ENCODE assay signal across 8 mouse cellular contexts in the genomic region with DNA sequence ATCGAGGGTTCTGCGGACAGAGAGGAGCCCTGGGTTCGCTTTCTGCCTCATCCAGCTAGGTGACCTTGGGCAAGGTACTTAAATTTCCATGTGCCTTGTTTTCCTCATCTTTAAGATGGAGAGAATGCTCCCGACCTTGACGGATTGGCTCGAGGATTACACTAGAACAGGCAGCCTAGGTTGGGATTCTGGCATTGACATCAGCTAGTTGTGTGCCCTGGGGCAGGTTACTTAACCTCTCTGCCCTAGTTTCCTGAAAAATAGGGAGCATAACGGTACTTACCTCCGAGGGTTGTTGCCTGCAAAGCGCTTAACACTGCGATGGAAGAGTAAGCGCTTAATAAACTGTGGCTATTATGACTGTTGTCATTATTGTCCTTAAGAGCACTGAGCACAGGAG. TPM values are rescaled to one million over a fixed set of nuclear protein-coding genes. Genes with fewer than 3 reads are reported as not detected.
DNase-seq lines count a peak whose midpoint lies in the region; ATAC-seq and TF ChIP-seq lines count a peak whose summit lies in the region.

No protein-coding gene starts in this region.

- peak overlapping the region; percentile 100 for H3K4me2 ChIP-seq in heart, embryonic 13.5 days
- H3K4me2 ChIP-seq in liver, embryonic 14.5 days (ENCODE audit: low read depth), result peak overlapping the region; percentile 73

- peak overlapping the region; percentile 71 for H3K4me3 ChIP-seq in heart, embryonic 13.5 days
- peak overlapping the region; percentile 31 for H3K4me3 ChIP-seq in C2C12 (ENCODE audit: insufficient read depth, poor library complexity, severe bottlenecking)
- H3K4me3 ChIP-seq in forebrain, embryonic 10.5 days, result peak overlapping the region; percentile 72
- peak overlapping the region; percentile 35 to 43; a peak in 3 of 4 replicates for H3K4me3 ChIP-seq in liver, embryonic 14.5 days (ENCODE audit: insufficient read depth in 1 of 2, low read depth in 2 of 2, low read length in 2 of 2)

- peaks cover 32% of the 10 kb centered on the region for H3K4me1 ChIP-seq in heart, embryonic 13.5 days
- peaks cover 38% of the 10 kb centered on the region for H3K4me1 ChIP-seq in forebrain, embryonic 10.5 days
- peaks cover 4 to 13% of the 10 kb centered on the region in 2 experiments for H3K4me1 ChIP-seq in liver, embryonic 14.5 days (replicated peaks; ENCODE audit: control insufficient read depth in 2 of 2, insufficient read depth in 2 of 2, low read length in 1 of 2)

- H3K79me2 ChIP-seq in C2C12 (ENCODE audit: control insufficient read depth, insufficient read depth), result no peaks in the 10 kb centered on the region

- DNase-seq in heart, postnatal 10 days, result no peak
- no peak for DNase-seq in forebrain, embryonic 10.5 days (ENCODE audit: extremely low spot score, low spot score)
- no peak for DNase-seq in liver, embryonic 14.5 days (ENCODE audit: low read depth in 3 of 3, low spot score in 3 of 3)
- DNase-seq in T-cell, adult 2 months (ENCODE audit: low spot score), result no peak
- no peak for DNase-seq in c-Kit-positive CD71-positive TER-119-positive erythroid progenitor cells, embryonic 14.5 days (ENCODE audit: low spot score)
- no peak for DNase-seq in cerebellum, postnatal 14 days

- no peak for TF ChIP-seq EP300 in liver, embryonic 14.5 days (IDR thresholded peaks at IDR 0.05; ENCODE audit: low read depth)

- H3K27me3 ChIP-seq in heart, embryonic 13.5 days (replicated peaks), result peaks cover 58% of the 10 kb centered on the region
- no peaks in the 10 kb centered on the region for H3K27me3 ChIP-seq in C2C12 (ENCODE audit: control insufficient read depth, insufficient read depth, insufficient read length)
- peaks cover 91% of the 10 kb centered on the region for H3K27me3 ChIP-seq in forebrain, embryonic 10.5 days (ENCODE audit: poor library complexity, severe bottlenecking)
- H3K27me3 ChIP-seq in liver, embryonic 14.5 days (ENCODE audit: control insufficient read depth, insufficient read depth, low read length), result peaks cover 48% of the 10 kb centered on the region

- H3K9me3 ChIP-seq in heart, embryonic 13.5 days, result no peaks in the 10 kb centered on the region
- no peaks in the 10 kb centered on the region for H3K9me3 ChIP-seq in forebrain, embryonic 10.5 days
- no peaks in the 10 kb centered on the region for H3K9me3 ChIP-seq in liver, embryonic 14.5 days (ENCODE audit: control insufficient read depth, low read length)

- intact Hi-C loops in heart, postnatal 10 days (cut with DNase I), result loop anchor here (1.0 to 5.0 kb wide), 6 partner anchors 34 to 132 kb away; a partner anchor contains a TSS

- no peak overlapping the region for H3K27ac ChIP-seq in heart, embryonic 13.5 days (replicated peaks)
- no peak overlapping the region for H3K27ac ChIP-seq in forebrain, embryonic 10.5 days
- H3K27ac ChIP-seq in liver, embryonic 14.5 days, result no peak overlapping the region

- no peaks in the 10 kb centered on the region for H3K79me3 ChIP-seq in C2C12 (ENCODE audit: low read depth)

- TF ChIP-seq CTCF in C2C12 (IDR thresholded peaks at IDR 0.05; ENCODE audit: control insufficient read depth, insufficient read depth, insufficient read length), result no peak
- no peak for TF ChIP-seq CTCF in liver, embryonic 14.5 days (IDR thresholded peaks at IDR 0.05; ENCODE audit: low read depth)

- H3K9ac ChIP-seq in heart, embryonic 13.5 days, result peak overlapping the region; percentile 82
- H3K9ac ChIP-seq in liver, embryonic 14.5 days (replicated peaks), result no peak overlapping the region

- no peak for ATAC-seq in heart, embryonic 13.5 days (ENCODE audit: extremely low read depth, insufficient number of reproducible peaks, low FRiP score, low TSS enrichment)
- no peak for ATAC-seq in liver, embryonic 14.5 days (ENCODE audit: insufficient read depth)

- no peaks in the 10 kb centered on the region for H3K36me3 ChIP-seq in heart, embryonic 13.5 days
- H3K36me3 ChIP-seq in C2C12 (ENCODE audit: control insufficient read depth, insufficient read depth), result no peaks in the 10 kb centered on the region
- H3K36me3 ChIP-seq in forebrain, embryonic 10.5 days (replicated peaks), result no peaks in the 10 kb centered on the region
- no peaks in the 10 kb centered on the region for H3K36me3 ChIP-seq in liver, embryonic 14.5 days (replicated peaks; ENCODE audit: control insufficient read depth, insufficient read depth, low read depth)

- H3ac ChIP-seq in C2C12 (ENCODE audit: control insufficient read depth, insufficient read length, low read depth), result peak overlapping the region; percentile 52

- WGBS in heart, embryonic 13.5 days, result 5% methylated on average over 11 of the region's 11 CpGs
- 2% methylated on average over 11 of the region's 11 CpGs for WGBS in forebrain, embryonic 10.5 days
- 3% methylated on average over 11 of the region's 11 CpGs for WGBS in liver, embryonic 14.5 days (ENCODE audit: insufficient replicate concordance)

TF ChIP-seq in C2C12, 6 proteins besides CTCF, POLR2A, EP300 and RAD21:
- TF ChIP-seq FOSL1 (IDR thresholded peaks at IDR 0.05; ENCODE audit: insufficient read depth, low read length, poor library complexity, severe bottlenecking) (no peak), MYOD1 (IDR thresholded peaks at IDR 0.05; ENCODE audit: control insufficient read depth, insufficient read length, low read depth) (no peak), USF1 (IDR thresholded peaks at IDR 0.05; ENCODE audit: low read depth) (no peak), MAX (IDR thresholded peaks at IDR 0.05) (no peak), CEBPB (IDR thresholded peaks at IDR 0.05; ENCODE audit: low read depth) (no peak), MYOG (IDR thresholded peaks at IDR 0.05; ENCODE audit: control insufficient read depth, extremely low read depth, insufficient read length) (no peak)

RNA-seq across cellular contexts. Expression of a gene that starts 34.0 kb away (rescaled TPM):
- polyA plus RNA-seq in heart, embryonic 13.5 days (2015; fragmentation: Nextera tagmentation; extraction: Ambion mirVana), result 20.6 and 23.8 TPM in 2 replicates
- 10 to 100 TPM; 31.3 to 42.1 TPM for total RNA-seq in heart, postnatal 10 days (2021)
- 8.5 TPM for polyA plus RNA-seq in C2C12 (2012; fragmentation: generic; extraction: Trizol)
- 38.3 and 42.7 TPM in 2 replicates for polyA plus RNA-seq in forebrain, embryonic 10.5 days (2016; fragmentation: Nextera tagmentation; extraction: Ambion mirVana)
- 3.0 and 4.7 TPM in 2 replicates for polyA plus RNA-seq in liver, embryonic 14.5 days (2012; rRNA removed)
- 1.6 and 1.8 TPM in 2 replicates for polyA plus RNA-seq in liver, embryonic 14.5 days (2014; fragmentation: Nextera tagmentation; extraction: Ambion mirVana)

RNA-seq across cellular contexts. Expression of a gene that starts 34.6 kb away (rescaled TPM):
- polyA plus RNA-seq in heart, embryonic 13.5 days (2015; fragmentation: Nextera tagmentation; extraction: Ambion mirVana), result 6.9 and 9.0 TPM in 2 replicates
- total RNA-seq in heart, postnatal 10 days (2021), result 10 to 100 TPM; 15.6 to 16.0 TPM
- 87.1 TPM for polyA plus RNA-seq in C2C12 (2012; fragmentation: generic; extraction: Trizol)
- 0.73 and 0.86 TPM in 2 replicates for polyA plus RNA-seq in forebrain, embryonic 10.5 days (2016; fragmentation: Nextera tagmentation; extraction: Ambion mirVana)
- polyA plus RNA-seq in liver, embryonic 14.5 days (2012; rRNA removed), result 0.61 and 0.66 TPM in 2 replicates
- 0.84 and 1.3 TPM in 2 replicates for polyA plus RNA-seq in liver, embryonic 14.5 days (2014; fragmentation: Nextera tagmentation; extraction: Ambion mirVana)
